Mouse (Mus musculus) E14TG2a.4 (cell line): ENCODE results near the gene Usp18.

ENCODE experiments used
- CTCF ChIP-seq: conservative IDR thresholded peaks from 2 replicates; pipeline ENCODE4 v1.5.1; 2014; ENCODE audit warnings: low read length
- POU5F1 ChIP-seq: IDR thresholded peaks from 2 replicates; pipeline ENCODE4 v1.6.1; 2014; ENCODE audit warnings: low read length, borderline replicate concordance

DNA sequence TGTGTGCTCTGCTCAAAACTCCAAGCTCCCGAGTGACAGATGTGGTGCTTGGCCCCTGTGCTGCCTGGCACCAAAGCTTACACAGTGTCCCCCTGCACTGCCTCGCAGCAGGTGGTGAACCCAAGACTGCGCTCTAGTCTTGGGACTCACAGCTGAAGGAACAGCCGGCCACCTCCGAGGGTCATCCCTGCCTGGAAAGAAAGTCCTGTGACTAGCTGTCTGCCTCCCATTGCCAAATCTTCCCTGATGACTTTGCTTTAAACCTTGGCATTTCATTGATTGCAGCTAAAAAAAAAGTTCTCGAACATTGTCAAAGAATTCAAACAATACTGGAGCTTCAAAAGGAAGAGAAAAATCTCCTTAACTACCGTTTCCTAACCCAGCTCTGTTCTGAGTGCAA is 53.6 kb downstream of the Usp18 start:
- TF ChIP-seq CTCF (no peak), POU5F1 (no peak)
